Mouse (Mus musculus) forebrain, embryonic 15.5 days (tissue): ENCODE measurements around the gene Pdzd7. TPM values are rescaled to one million over a fixed set of nuclear protein-coding genes. Genes with fewer than 3 reads are reported as not detected.
"Not testable (repeated sequence)": the region's sequence is repeated elsewhere in the genome, so short reads cannot be mapped to it uniquely, and the experiment has no call there.

Experiments
- ATAC-seq: fragments of 200-750 bp; cut with Nextera tagmentation; replicated peaks from 2 replicates; pipeline ENCODE4 v1.8.0; 2017; ENCODE audit warnings: mild to moderate bottlenecking, moderate TSS enrichment, moderate library complexity
- H3K27ac ChIP-seq: fragments of 300-500 bp; sonication (generic); replicated peaks from 2 replicates; pipeline ENCODE4 v1.5.1; 2015; ENCODE audit warnings: mild to moderate bottlenecking, inconsistent platforms
- H3K27me3 ChIP-seq: fragments of 300-500 bp; sonication (generic); 2 replicates; pipeline ENCODE4 v1.6.1; 2015; ENCODE audit warnings: inconsistent platforms
- H3K36me3 ChIP-seq: fragments of 300-500 bp; sonication (generic); 2 replicates; pipeline ENCODE4 v1.6.1; 2015; ENCODE audit warnings: mild to moderate bottlenecking, inconsistent platforms
- H3K4me1 ChIP-seq: fragments of 300-500 bp; sonication (generic); 2 replicates; pipeline ENCODE4 v1.6.1; 2015; ENCODE audit warnings: inconsistent platforms
- H3K4me2 ChIP-seq: fragments of 300-500 bp; sonication (generic); replicated peaks from 2 replicates; pipeline ENCODE4 v1.6.1; 2015; ENCODE audit warnings: mild to moderate bottlenecking, inconsistent platforms
- H3K4me3 ChIP-seq: fragments of 300-500 bp; sonication (generic); 2 replicates; pipeline ENCODE4 v1.5.1; 2015; ENCODE audit warnings: mild to moderate bottlenecking, inconsistent platforms
- H3K9ac ChIP-seq: fragments of 300-500 bp; sonication (generic); replicated peaks from 2 replicates; pipeline ENCODE4 v1.6.1; 2015; ENCODE audit warnings: mild to moderate bottlenecking, inconsistent platforms
- H3K9me3 ChIP-seq: fragments of 300-500 bp; sonication (generic); 2 replicates; pipeline ENCODE4 v1.6.1; 2016; ENCODE audit warnings: inconsistent platforms
- WGBS: fragments of 180-500 bp; shearing (Covaris S2); methylation state at CpG from one replicate; pipeline ENCODE4 v1.1.7; 2015; ENCODE audit warnings: mixed read lengths; 5-methylcytosine and 5-hydroxymethylcytosine counted together
- polyA plus RNA-seq: library from polyadenylated mRNA; unstranded; fragments of >200 nt; fragmentation: Nextera tagmentation; extraction: Ambion mirVana; gene quantifications from 2 replicates; pipeline ENCODE4 v1.2.1, GENCODE M21; 2015

Pdzd7 gene
- polyA plus RNA-seq, 1 experiment from 2014 or later = 2.2 TPM

DNA sequence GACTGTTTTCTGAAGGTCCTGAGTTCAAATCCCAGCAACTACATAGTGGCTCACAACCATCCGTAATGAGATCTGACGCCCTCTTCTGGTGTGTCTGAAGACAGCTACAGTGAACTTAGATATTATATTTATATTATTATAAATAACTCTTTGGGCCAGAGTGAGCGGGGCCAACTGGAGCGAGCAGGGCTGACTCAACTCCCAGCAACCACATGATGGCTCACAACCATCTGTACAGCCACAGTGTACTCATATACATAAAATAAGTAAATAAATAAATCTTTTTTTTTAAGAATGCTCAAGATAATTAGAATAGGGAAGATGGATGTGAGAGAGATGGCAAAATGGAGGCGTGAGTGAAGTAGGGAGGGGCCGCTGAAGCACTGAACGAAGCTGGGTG is 7.3 kb downstream of the Pdzd7 start:
- ATAC-seq, H3K27me3 ChIP-seq, H3K27ac ChIP-seq, H3K4me1 ChIP-seq, H3K9me3 ChIP-seq, H3K4me3 ChIP-seq, H3K36me3 ChIP-seq, H3K9ac ChIP-seq, H3K4me2 ChIP-seq: not testable (repeated sequence)
- 93% methylated on average over 7 of the region's 7 CpGs for WGBS

DNA sequence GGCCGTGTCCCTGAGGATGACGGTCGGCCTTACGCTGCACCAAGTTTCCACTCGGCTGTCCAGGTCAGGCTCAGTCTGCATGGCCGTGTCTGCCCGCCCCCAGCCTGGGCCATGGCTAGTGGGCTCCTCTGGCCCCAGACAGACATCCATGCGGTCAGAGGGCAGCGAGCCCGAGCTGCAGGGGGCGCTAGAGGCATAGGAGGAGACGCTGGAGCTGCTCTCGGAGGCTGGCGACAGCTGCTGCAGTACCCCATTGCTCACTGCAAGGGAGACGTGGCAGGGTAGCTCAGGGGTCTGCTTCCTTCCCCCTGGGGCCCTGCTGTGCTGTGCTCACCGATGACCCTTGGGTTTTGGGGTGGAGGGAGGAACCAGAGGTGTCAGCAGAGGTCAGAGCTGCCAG is 8.7 kb downstream of the Pdzd7 start:
- H3K4me3 ChIP-seq = no peak overlapping the region
- no peaks in the 10 kb centered on the region; the same call in 1 of the 2 replicates for H3K4me1 ChIP-seq
- H3K4me2 ChIP-seq = no peak overlapping the region
- no peaks in the 10 kb centered on the region; the same call in 1 of the 2 replicates for H3K27me3 ChIP-seq
- H3K27ac ChIP-seq = no peak overlapping the region
- ATAC-seq = no peak
- H3K9ac ChIP-seq = no peak overlapping the region
- no peaks in the 10 kb centered on the region for H3K9me3 ChIP-seq
- no peaks in the 10 kb centered on the region for H3K36me3 ChIP-seq
- WGBS = 33% methylated on average over 16 of the region's 16 CpGs

DNA sequence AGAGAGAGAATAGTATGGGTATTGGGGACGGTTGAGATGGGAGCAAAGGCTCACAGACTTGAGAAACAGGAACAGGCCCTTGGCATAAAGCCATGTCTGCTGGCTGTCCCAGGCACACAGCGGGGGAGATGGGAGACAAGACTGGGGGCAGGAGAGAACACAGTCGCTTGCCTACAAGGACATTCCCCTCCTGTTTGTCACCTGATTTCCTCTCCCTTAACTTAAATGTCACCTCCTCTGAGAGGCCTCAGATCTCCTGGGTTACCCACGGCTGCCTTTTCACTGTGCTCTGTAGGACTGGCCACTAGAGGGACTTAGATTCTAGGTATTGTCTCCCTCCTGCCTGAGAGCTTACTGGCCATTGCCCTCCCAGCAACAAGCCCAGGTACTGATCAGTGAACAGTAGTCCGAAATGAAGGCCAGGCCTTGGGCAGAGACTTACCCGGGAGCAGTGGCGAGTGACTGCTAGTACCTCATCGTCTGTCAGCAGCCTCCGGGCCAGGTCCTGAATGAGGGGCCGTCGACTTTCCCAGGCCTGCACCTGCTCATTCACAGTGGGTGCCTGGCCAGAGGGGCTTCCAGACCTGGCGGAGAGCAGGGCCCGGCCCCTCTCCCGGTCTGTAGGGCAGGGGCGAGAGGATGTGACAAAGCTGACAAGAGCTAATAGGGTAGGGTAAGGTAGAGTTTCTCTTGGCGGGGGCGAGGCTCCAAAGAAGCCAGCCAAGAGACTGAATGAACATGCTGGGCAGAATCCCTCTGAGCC is 12.8 kb downstream of the Pdzd7 start:
- Histone ChIP-seq H3K9me3 (no peaks in the 10 kb centered on the region), H3K4me3 (no peak overlapping the region), H3K27me3 (no peaks in the 10 kb centered on the region), H3K36me3 (0 out of 2 replicates have a peak, but pooled peaks cover under 1% of the 10 kb centered on the region), H3K27ac (no peak overlapping the region), H3K4me2 (no peak overlapping the region), H3K4me1 (peaks cover 9% of the 10 kb centered on the region), H3K9ac (no peak overlapping the region)
- WGBS = 51% methylated on average over 17 of the region's 17 CpGs
- no peak for ATAC-seq

DNA sequence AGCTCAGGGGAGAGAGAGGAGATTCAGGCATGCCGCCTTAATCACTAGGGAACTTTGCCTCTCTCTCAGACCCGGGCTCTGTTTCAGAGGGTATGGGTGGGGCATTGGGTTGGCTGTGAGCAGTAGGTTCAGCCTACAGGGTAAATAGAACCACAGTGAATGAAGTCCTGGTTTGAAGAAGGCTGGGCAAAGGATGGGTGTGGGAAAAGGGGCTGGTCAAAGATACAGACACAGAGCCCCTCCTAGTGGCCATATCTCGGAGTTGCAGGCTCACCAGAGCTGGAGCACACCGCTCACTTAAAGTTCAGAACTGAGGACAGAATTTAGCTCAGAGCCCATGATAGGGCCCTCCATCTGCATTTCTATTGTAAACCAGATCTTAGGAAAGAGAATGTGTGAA is 13.7 kb downstream of the Pdzd7 start:
- Histone ChIP-seq H3K4me2 (no peak overlapping the region), H3K9ac (no peak overlapping the region), H3K4me1 (peaks cover 9% of the 10 kb centered on the region), H3K27me3 (no peaks in the 10 kb centered on the region), H3K9me3 (no peaks in the 10 kb centered on the region), H3K27ac (no peak overlapping the region), H3K36me3 (peaks cover 6% of the 10 kb centered on the region; the same call in 1 of the 2 replicates), H3K4me3 (no peak overlapping the region)
- 13% methylated on average over 4 of the region's 4 CpGs for WGBS
- peak; percentile 38; the same call in 1 of the 2 replicates for ATAC-seq

DNA sequence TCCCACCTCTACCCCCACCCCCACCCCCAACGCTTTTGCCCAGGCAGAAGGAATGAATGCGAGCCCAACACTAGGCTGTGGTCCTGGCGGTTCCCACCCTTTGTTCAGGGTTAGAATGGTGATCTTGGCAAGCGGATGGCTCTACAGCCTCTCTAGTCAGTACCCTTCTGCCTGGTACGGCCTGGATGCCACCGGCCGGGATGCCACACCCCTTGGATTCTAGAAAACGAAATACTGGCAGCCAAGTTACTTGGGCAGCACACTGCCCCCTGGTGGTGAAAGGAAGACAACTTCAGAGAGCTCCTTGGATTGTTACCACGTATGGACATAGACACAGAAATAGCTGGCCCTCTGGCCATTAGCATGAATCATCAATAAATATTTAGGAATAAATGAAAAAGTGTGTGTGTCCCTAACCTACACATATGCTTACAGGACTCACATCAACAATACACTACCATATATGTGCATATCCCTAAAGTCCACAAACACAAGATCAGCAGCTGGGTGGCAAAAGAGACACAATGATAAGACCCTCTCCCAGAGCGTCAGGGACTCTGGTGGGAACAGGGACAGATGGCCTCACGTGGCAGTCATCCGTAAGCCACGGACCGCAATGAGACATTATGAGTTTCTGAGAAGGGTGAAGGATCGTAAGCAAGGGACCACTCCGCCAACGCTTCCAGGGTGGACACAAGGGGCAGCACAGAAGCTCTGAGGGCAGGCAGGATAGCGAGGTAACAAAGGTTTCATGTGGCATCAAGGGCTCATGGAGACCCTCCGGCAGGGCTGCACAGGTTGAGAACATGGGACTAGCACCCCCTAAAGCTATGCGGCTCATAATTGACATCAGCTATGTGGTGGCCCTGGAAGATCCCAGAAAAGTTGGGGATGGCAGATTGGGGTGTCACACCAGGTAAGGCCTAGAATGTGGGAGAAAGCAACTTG is 14.5 kb downstream of the Pdzd7 start:
- H3K36me3 ChIP-seq = peaks cover 14% of the 10 kb centered on the region
- peak overlapping the region; percentile 39 for H3K4me2 ChIP-seq
- H3K9ac ChIP-seq = no peak overlapping the region; the same call in 1 of the 2 replicates
- ATAC-seq = peak; percentile 49; the same call in 1 of the 2 replicates
- peaks cover 9% of the 10 kb centered on the region for H3K4me1 ChIP-seq
- WGBS = 38% methylated on average over 20 of the region's 20 CpGs
- no peak overlapping the region for H3K27ac ChIP-seq
- peak overlapping the region; percentile 21; the same call in 1 of the 2 replicates for H3K4me3 ChIP-seq
- no peaks in the 10 kb centered on the region for H3K9me3 ChIP-seq
- H3K27me3 ChIP-seq = no peaks in the 10 kb centered on the region

DNA sequence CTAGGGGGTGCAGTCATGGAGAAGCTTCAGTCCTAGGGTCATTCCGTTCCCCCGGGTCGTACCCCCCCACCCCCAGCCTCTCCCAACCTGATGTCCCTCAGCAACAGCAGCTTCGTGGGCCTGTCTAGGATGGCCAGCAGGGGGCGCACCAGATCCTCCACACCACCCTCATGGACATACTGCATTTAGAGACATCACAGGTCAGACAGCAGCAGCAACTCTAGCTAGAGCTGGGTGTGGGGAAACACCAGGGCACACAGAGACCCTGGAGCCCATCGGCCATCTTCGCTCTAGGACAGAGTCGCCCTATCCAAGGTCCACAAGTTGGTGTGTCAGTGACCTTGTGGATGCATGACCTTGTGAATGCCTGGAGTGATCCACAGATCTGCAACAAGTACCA is 15.4 kb downstream of the Pdzd7 start:
- Histone ChIP-seq H3K9me3 (no peaks in the 10 kb centered on the region), H3K27ac (no peak overlapping the region), H3K4me2 (no peak overlapping the region), H3K27me3 (no peaks in the 10 kb centered on the region), H3K9ac (no peak overlapping the region), H3K4me1 (peaks cover 9% of the 10 kb centered on the region), H3K4me3 (no peak overlapping the region), H3K36me3 (peaks cover 23% of the 10 kb centered on the region)
- ATAC-seq = no peak; the same call in 1 of the 2 replicates
- 35% methylated on average over 8 of the region's 8 CpGs for whole genome bisulfite sequencing

DNA sequence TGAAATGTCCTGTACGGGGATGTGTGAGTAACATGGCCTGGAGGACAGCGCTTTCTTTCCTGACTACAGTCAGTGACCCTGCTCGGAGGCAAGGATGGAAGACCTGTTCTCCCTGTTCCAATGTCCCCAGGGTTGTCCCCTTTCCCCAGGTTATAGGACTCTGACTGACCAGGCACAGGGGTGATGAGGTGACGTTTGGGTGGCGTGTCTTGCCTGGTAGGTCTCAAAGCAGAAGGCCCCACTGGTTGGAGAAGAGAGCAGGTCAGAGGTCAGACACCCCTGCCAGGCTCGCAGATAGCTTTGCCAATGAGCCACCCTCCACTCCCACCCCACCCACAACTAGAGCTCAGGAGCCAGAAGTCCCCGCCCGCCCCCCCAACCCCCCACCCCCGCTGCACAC is 15.9 kb downstream of the Pdzd7 start:
- Histone ChIP-seq H3K27ac (no peak overlapping the region), H3K4me1 (peaks cover 9% of the 10 kb centered on the region), H3K4me2 (no peak overlapping the region), H3K27me3 (no peaks in the 10 kb centered on the region), H3K9me3 (no peaks in the 10 kb centered on the region), H3K9ac (no peak overlapping the region), H3K4me3 (no peak overlapping the region), H3K36me3 (peaks cover 27% of the 10 kb centered on the region)
- ATAC-seq = no peak
- WGBS = 53% methylated on average over 8 of the region's 9 CpGs

DNA sequence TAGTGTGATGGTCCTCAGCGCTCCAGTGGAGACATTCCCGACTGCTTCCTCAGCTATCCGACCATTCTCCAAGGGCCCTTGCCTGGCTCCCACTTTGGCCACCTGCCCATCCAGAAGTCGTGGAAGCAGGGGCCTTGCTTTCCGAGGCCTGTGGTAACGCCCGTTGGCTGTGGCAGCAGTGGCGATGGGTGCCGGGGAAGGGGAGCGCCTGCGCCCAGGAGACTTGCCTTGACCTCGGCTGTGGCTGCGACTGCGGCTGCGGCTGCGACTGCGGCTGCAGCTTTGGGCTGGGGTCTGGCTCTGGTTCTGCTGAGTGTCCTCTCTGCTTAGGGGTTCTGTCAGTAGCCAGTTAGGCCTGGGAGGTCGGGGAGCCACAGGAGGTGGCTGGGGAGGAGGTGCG is 16.8 kb downstream of the Pdzd7 start:
- no peaks in the 10 kb centered on the region for H3K9me3 ChIP-seq
- ATAC-seq = no peak
- peaks cover 33% of the 10 kb centered on the region for H3K36me3 ChIP-seq
- H3K9ac ChIP-seq = no peak overlapping the region
- H3K4me3 ChIP-seq = no peak overlapping the region
- peaks cover 9% of the 10 kb centered on the region for H3K4me1 ChIP-seq
- no peak overlapping the region for H3K27ac ChIP-seq
- no peak overlapping the region for H3K4me2 ChIP-seq
- 64% methylated on average over 19 of the region's 19 CpGs for WGBS
- no peaks in the 10 kb centered on the region for H3K27me3 ChIP-seq

DNA sequence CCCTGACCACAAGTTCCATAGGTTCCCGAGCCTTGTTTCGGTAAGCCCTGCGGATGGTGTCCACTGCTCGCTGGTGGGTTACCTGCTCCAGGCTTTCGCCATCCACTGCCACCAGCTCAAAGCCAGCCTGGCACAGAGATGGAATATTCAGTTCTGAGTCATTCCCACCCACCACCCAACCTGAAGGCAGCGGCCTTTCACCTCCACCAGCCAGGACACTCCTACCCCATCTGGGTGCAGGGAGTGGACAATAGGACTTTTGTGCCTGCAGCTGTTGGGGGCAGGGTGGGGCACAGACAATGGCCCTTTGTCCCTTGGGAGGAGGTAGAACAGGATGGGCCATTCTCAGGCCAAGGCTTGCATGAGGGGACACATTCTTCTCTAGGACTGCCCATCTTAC is 17.7 kb downstream of the Pdzd7 start:
- H3K9me3 ChIP-seq = no peaks in the 10 kb centered on the region
- WGBS = 76% methylated on average over 6 of the region's 6 CpGs
- ATAC-seq = no peak
- peaks cover 9% of the 10 kb centered on the region for H3K4me1 ChIP-seq
- H3K9ac ChIP-seq = no peak overlapping the region
- H3K4me2 ChIP-seq = no peak overlapping the region
- peaks cover 36% of the 10 kb centered on the region for H3K36me3 ChIP-seq
- no peaks in the 10 kb centered on the region for H3K27me3 ChIP-seq
- no peak overlapping the region for H3K27ac ChIP-seq
- no peak overlapping the region for H3K4me3 ChIP-seq

DNA sequence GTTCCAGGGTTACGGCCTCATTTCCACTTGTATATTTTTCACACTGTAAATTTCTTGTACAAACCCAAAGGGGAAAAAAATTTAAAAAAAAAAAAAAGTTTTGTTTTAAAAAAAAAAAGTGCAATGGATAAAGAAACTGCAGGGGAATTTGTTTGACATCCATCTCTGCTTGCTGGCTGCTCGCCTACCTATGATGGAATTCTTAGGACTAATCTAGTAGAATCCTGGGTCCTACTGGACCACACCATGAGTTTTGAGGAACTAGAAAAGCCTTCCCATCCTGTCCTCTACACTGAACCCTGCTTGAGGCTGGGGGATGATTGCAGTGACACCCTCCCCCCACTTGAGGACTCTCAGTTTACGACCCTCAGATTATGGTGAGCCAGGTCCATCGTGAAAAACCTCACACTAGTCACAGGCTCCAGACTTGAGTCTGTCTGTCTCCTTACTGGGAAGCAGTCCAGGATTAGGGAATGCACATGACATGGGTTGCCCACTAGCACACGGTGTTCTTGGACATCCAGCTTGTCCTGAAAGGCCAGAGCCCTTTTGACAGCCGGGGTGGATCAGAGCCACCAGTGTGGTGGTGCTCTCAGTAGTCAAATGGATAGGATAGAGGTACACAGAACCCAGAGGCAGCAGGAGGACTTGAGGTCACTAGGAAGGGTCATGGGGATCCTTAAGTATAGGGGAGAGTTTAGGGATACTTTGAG is 18.4 kb downstream of the Pdzd7 start:
- H3K4me3 ChIP-seq = no peak overlapping the region
- peaks cover 39% of the 10 kb centered on the region for H3K36me3 ChIP-seq
- no peak overlapping the region for H3K27ac ChIP-seq
- WGBS = 81% methylated on average over 6 of the region's 6 CpGs
- no peak overlapping the region for H3K4me2 ChIP-seq
- no peaks in the 10 kb centered on the region for H3K9me3 ChIP-seq
- H3K9ac ChIP-seq = no peak overlapping the region
- no peaks in the 10 kb centered on the region for H3K27me3 ChIP-seq
- ATAC-seq = no peak
- peaks cover 9% of the 10 kb centered on the region for H3K4me1 ChIP-seq

DNA sequence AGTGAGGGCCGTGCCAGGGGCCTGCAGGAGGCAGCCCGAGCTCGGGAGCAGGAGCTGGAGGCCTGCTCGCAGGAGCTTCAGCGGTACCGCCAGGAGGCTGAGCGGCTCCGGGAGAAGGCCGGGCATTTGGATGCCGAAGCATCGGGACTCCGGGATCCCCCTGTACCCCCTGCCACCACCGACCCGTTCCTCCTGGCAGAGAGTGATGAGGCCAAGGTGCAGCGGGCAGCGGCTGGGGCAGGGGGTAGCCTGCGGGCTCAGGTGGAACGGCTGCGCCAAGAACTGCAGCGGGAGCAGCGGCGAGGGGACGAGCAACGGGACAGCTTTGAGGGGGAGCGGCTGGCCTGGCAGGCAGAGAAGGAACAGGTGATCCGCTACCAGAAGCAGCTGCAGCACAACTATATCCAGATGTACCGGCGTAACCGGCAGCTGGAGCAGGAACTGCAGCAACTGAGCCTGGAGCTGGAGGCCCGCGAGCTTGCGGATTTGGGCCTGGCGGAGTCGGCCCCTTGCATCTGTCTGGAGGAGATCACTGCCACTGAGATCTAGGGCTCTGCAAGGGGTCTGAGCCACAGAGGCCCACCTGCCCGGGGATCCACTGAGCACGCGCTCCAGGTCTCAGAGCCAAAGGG is 19.5 kb downstream of the Pdzd7 start:
- H3K27me3 ChIP-seq = no peaks in the 10 kb centered on the region
- no peaks in the 10 kb centered on the region for H3K9me3 ChIP-seq
- H3K4me3 ChIP-seq = no peak overlapping the region
- H3K27ac ChIP-seq = no peak overlapping the region
- H3K4me2 ChIP-seq = no peak overlapping the region
- no peak overlapping the region for H3K9ac ChIP-seq
- ATAC-seq = no peak
- H3K4me1 ChIP-seq = peaks cover 14% of the 10 kb centered on the region
- H3K36me3 ChIP-seq = peaks cover 39% of the 10 kb centered on the region
- 93% methylated on average over 37 of the region's 37 CpGs for WGBS
